Mouse (Mus musculus) naive thymus-derived CD4-positive, alpha-beta T cell, adult 2 months (primary cell): ENCODE data around the gene Fbln2.
"Not testable (repeated sequence)": the region's sequence is repeated elsewhere in the genome, so short reads cannot be mapped to it uniquely, and the experiment has no call there.

Experiments
- DNase-seq: peaks from one replicate; pipeline ENCODE4 v3.0.0-alpha.2; 2011; ENCODE audit warnings: low read depth

Gene Fbln2

DNA sequence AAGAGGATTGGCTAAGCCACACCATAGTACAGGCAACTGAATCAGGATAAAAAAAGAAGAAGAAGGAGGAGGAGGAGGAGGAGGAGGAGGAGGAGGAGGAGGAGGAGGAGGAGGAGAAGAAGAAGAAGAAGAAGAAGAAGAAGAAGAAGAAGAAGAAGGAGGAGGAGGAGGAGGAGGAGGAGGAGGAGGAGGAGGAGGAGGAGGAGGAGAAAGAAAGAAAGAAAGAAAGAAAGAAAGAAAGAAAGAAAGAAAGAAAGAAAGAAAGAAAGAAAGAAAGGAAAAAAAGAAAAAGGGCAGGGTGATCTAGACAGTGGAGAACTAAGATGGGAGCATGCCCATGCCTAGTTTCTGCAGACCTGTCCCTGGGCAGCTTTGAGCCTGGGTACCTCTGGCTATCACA, at the start of gene Fbln2:
Gene Fbln2, plus strand, starts transcription at position 301 of the 400 bp plus-strand sequence.
- not testable (repeated sequence) for DNase-seq

DNA sequence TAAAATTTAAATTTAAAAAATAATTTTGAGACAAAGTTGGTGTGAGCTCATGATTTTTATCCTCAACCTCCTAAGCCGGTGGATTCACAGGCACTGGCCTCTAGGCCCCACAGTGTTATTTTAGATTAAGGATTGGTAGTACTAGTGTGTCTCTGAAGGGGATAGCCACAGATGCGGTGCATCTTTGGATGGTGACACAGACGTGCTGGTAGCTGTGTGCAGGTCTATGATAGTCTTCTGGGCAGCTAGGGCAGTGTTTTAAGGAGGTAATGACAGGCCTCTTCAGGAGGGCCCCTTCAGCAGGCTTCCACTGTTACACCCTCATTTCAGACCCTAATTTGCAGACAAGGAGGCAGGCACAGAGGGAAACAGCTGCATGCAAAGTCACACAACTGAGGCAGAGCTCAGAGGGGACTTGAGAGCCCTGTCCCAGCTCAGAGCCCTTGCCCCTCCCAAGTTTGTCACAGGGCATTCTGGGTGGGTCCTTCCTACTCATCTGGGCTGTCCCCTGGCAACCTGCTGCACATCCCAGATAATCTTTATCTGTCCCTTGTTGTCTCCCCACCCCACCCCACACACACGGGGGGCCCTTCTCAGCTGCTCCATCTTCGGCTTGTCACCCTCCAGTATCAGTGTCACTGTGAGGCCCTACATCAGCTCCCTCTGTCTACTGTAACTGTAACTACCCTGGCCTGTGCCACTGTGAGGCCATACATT, 48.9 kb upstream of the Fbln2 start:
- no peak for DNase-seq

DNA sequence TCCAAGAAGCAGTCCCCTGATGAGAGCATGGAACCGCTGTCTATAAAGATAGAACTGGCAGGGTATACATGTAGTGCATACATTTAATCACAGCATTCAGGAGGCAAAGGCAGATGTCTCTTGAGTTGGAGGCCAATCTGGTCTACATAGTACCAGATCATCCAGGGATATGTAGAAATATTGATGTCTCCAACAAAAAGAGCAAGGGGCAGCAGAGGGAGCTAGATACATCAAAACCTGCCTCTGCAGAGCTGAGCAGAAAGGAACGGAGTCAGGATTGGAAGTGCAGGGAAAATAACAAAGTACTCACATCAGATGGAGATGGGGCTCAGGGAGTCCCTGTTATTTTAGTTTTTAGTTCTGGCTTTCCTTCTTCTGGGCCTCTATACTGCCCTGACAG, 47.7 kb upstream of the Fbln2 start:
- DNase-seq, result no peak

DNA sequence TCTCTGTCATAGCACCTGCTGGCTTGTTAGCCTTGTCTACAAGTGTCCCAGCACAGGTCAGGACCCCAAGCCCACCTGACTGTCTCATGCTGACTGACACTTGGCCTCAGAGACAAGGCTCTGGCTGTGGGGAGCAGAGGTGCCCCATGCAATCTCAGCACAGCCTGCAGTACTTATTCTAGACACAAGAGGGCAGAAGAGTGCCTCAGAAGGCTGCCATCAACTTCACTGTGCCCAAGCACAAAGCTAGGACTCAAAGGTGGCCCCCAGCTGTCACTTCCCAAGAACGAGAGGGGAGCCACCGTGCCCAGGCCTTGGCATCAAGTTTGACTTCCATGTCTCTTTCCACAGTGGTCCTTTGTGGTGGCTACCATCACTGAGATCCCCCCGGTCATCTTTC, 47.0 kb upstream of the Fbln2 start:
- DNase-seq, result peak; percentile 70

DNA sequence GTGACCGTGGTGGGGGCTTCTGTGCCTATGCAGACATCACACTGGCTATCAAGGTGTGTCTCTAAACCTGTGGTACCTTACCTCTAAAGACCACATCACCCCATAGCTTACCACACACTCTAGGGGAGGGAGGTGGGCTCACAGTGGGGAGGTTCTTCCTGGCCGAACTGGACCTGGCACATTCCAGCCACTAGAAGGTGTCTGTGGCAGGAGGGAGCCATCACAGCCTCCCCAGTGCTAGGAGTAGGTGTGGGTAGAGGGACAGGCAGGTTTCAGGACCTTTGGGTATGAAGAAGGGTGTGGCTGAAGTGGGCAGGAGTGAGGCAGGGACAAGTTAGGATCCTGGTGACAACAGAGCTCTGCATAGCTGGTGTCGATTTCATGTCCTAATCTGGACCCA, 44.4 kb upstream of the Fbln2 start:
- DNase-seq, result no peak

DNA sequence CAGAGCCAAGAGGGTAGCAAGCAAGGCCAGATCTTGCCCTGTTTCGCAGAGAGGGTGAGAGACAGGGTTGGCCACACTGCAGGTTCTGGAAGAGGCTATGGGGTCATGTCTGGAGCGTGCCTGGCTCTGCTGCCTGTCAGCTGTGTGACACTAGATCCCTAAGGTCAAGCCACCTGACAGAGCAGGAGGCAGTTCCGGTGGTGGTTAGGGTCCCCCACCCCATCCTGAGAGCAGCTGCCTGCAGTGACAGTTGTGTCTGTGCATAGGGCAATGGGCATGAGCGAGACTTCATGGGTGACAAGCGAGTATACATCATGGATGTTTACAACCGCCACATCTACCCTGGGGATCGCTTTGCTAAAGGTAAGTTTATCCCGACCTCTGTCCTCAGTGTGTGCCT, 43.1 kb upstream of the Fbln2 start:
- no peak for DNase-seq

DNA sequence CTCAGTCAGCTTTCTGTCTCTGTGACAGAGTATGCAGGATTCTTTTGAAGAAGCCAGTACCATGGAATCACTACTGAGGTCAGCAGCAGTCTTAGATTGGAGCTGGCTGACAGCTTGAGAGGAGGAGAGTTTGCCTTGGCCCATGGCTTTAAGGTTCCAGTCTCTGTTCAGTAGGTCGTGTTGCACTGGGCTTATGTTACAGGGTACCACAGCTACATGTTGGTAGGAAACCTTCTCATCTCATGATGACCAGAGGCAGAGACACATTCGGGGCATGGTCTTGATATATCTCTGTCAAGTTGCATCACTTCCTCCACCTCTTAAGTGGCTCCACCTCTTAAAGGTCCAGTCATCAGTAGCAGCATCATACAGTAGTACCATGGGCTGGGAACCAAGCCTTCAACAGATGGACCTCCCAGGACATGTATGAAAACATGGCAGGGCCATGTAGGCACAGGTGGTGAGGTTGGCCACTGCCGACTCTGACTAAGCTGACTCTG, 40.8 kb upstream of the Fbln2 start:
- DNase-seq, result no peak

DNA sequence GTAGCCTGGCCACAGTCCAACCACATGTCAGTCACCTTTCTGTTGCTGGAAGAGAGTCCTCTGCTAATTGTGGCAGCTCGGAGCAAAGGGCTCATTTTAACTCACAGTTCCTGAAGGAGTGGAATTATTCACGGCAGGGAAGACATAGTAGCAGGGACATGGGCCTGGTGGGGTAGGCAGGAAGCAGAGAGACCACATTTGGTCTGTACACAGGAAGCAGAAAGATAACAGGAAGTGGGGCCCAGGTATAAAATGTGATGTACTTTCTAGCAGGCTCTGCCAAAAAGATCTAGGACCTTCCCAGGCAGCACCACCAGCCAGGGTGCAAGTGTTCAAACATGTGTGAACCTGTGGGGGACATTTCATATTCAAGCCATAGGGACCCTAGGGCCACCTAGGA, 39.9 kb upstream of the Fbln2 start:
- DNase-seq, result no peak

DNA sequence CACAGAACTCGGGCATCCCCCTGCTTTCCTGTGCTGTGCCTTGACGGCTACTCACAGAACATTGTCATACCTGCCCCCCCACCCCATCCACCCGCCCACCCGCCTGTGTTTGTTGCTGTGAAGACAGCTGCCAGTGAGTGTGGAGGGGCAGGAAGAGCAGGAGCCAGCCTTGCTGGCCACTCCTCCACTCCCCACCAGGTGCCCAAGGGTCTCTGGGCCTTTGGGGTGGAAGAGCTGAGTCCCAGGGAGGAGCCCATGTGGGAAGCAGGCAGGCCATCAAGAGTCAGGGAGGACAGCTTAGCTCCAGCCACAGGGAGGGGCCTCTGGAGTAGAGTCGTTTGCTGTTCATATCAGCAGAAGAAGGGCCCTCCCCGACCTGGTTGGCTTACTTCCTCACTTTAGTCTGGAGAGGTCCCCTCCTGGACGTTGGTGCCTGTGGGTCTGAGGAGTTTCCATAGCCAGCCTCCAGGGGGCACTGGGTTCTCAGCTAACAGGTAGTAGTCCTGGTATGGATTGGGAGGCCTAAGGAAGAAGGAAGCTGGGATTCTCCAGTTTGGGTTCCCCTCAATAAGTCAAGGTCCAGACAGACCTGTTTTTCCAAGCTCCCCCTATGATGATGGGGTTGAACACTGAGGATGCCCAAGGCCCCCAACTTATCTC, 38.9 kb upstream of the Fbln2 start:
- DNase-seq, result no peak

DNA sequence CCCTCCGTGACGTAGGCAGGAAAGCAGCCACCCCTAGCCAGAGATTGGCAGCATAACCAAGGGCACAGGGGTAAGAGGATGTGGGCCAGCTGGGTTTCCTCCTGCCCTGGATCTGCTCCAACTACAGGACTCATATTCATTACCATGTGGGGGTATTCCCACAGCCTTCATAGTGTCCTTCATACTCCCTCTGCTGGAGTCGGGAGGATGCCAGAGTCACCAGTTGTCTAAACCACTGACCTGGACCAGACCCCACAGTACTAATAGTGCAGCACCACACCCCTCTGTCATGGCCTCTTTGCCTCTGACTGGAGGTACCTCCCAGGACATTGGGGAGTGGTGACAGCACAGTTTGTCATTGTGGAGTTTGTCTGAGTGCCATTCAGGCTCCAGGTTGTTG, 38.0 kb upstream of the Fbln2 start:
- DNase-seq, result no peak

DNA sequence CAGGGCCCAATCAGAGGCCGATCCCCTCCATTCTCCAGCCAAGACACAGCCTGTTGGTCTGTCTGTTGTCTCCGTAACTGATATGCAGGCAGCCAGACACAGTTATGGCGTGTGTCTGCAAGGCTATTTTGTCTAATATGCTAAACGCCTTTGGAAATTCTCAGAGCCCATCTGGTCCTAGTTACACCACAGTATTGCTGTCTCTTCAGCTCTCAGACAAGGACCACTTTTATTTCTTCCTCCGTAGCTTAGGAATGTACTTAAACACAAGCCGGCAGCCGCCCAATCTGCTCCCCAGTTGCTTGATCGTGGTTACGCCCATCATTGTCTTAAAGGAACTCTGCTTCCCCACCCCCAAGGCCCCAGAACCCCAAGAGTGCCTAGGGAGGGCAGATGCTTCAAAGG, 31.5 kb upstream of the Fbln2 start:
- no peak for DNase-seq

DNA sequence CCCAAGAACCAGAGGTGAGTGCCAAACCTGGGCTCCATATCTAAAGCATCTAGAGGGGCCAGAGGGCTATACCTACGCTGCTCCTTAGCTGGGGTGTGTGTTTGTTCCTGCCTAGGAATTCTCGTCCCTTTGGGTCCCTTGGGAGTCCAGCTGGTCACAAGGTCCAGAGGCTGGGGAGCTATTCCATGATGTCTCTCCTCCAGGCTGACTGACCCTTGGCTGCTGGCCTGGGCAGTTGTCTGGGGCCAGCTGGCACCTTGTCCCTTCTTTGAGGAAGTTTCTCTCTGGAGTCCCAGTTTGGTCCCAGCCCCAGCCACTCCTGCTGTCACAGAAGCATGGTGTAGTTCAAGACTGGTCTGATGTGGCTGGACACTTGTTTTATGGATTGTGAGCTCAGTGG, 30.9 kb upstream of the Fbln2 start:
- no peak for DNase-seq

DNA sequence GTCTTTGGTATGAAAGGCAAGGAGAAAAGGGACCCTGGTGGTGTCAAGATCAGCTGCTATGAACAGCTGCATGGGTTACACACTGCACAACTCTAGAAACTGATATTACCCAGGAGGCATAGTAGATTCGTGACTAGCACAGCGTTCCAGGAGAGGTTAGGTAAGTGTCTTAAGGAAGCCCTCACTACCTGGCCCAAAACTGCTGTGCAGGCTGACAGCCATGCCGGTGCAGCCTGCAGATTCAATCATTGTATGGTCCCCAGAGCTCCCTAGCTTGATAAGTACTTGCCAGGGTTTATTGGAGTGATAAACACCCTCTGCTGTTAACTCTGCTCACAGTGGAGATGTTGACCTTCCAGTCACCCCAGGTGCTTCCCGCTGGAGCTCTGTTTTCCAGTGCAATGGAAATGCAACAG, 30.2 kb upstream of the Fbln2 start:
- DNase-seq, result no peak

DNA sequence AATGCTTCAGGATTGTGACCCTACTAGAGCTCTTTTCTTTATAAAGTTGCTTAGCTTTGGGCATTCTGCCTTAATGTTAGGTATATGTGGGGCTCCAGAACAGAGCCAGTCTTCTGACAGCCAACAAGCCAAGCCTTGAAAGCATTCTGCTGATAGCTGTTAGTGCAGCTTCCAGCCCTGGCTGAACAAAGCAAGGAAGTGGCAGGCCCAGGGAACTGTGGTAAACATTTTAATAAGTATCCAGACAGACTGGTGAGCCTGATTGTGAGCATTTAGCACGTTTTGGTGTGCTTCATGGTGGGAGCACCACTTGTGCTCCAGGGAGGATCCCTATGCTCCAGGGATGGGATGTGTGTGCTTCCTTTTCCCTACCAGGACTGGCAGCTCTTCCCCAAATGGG, 29.2 kb upstream of the Fbln2 start:
- DNase-seq, result no peak

DNA sequence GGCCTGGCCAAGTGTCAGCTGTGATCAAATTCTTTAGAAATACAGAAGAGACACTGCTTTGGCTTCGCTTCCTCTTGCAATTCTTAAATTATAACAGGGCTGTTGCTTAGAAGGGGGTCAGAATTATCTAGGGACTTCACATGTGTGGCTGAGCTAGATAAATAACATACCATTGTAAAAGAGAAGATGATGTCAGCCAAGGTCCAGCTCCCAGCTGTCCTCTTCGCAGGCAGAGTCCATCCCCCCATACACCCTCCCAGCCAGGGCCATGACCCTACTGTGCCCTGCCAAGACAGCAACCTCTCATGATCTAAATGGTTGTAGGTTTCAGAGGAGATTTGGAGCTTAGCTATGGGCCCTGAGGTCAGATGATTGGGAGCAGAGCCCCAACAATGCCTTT, 28.3 kb upstream of the Fbln2 start:
- no peak for DNase-seq

DNA sequence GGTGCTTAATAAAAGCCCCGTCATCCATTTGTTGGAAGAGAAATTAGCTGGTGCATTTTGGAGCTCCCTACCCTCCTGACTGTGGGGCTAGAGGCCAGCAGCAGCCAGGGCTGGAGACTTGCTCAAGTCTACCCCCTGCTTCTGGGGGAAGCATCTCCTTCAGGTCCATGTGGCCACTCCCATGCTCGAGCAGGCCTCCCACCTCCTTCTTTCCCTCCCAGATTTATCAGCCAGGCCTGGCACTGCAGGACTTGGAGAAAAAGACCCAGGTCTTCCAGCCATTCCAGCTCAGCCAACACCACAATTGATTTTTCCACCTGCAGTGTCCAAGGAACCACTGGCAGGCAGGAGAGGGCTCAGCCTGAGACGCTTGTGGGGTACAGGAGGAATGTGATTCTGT, 27.5 kb upstream of the Fbln2 start:
- no peak for DNase-seq

DNA sequence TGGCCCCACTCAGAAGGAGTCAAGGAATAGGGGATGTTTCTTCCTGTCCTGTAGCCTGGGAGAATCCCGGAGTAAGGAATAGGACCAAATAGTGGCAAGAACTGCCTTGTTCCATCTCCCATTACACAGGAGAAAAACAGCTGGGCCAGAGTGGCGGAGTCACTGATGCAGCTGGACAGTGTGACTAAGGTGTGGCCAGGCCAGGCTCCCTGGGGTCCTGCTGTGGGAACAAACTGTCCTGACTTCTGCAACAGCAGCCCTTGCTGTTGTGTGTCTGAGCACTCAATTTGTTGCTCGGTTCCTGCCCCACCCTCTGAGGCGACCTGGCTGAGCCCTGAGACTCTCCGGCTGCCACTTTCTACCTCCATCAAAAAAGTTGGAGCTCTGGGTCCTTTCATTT, 26.8 kb upstream of the Fbln2 start:
- DNase-seq, result no peak

DNA sequence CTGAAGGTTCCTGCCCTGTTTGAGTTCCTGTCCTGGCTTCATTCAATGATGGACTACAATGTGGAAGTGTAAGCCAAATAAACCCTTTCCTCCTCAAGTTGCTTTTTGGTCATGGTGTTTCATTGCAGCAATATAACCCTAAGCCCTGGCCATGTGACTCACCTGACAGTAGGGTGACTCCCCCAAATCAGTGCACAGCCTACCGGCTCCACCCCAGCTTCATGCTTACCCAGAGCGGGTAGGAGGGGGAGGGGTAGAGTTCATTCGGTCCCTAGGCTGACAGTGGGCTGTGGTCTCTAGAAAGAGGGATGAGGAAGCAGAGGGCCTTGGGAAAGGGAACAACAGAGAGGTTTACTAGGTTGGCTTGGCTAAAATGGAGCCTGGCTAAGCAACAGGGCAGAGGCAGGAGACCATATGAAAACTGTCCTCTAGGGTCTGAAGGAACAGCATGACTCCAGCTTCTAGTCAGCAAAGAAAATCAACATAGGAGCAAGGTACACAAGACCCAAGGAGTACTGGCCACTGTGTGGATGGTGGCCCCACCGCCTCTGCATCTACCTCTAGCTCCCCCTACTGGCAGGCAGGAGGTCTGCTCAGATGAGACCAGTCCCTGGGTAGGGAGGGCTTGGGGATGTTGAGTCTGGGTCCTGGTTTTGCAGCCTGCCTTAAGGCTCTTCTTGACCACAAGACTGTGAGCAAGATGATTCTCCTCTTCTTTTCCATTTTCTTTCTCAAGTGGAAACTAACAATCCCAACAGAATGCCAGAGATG, 25.9 kb upstream of the Fbln2 start:
- peak; percentile 51 for DNase-seq

DNA sequence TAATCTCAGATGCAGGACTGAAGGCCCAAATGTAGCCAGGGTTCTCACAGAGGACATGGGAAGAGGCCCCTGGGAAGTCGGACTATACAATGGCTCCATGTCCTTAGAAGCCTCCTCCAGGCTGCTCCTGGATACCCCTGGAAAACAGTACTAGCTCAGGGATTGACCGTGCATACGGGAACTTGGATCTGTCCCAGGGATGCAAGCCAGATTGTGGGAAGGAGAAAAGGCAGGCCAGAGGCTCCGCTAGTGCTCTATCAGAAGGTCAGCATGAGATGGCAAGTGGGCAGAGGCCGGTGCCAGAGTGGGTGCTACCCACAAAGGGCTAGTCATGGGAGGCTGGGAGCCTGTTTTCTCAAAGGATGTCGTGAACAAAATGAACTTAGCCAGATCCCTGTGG, 25.3 kb upstream of the Fbln2 start:
- no peak for DNase-seq

DNA sequence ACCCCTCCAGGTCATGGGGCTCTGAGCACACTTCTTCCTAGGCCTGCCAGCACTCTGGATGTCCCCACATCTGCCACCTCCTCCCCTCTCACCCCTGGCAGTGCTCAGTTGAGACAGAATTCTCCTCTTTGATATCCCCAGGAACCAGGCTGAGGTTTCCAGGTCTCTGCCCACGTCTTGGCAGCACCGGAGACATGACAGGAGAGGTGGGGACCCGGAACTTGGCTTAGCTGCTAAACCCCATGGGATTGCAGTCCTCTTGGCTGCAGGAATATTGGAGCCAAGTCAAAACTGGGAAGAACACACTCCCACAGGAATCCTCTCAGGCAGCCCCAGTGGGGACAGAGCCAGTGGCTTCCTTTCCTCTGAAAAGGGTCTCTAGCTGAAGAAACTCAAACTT, 24.4 kb upstream of the Fbln2 start:
- no peak for DNase-seq

DNA sequence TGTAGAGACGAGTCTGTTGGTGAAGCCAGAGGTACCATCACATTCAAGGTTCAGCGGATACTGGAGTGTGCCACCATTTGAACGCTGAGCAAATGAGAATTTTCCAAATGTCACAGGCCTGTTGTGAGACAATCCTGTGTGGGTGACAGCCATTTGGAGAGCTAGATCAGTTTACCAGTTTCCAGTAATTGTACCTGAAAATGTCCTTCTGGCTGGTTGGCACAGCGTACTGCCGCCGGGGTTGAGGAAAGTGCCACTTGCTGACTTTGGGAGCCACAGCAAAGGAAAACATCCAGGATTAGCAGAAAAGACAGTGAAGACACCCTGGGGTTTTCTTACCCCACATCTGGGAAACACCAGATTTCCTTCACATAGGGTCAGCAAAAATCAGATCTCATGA, 22.3 kb upstream of the Fbln2 start:
- no peak for DNase-seq

DNA sequence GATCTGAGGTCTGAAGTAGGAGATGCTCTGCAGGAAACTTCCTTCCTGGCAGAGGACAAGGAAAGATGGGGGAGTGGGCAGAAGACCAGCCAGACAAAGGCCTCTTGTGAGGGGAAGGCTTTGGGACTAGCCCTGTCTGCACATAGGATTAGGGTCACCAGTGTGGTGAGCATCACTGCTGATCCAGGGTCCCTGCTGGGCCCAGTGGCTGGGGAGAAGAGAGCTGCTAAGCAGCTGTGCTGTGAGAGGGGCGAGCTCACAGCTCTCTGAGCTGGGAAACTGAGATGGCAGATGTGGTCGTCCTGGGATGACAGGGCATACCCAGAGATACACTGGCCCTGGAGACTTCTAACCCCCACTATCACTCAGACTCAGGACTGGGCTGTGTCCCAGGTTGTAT, 20.8 kb upstream of the Fbln2 start:
- DNase-seq, result no peak

DNA sequence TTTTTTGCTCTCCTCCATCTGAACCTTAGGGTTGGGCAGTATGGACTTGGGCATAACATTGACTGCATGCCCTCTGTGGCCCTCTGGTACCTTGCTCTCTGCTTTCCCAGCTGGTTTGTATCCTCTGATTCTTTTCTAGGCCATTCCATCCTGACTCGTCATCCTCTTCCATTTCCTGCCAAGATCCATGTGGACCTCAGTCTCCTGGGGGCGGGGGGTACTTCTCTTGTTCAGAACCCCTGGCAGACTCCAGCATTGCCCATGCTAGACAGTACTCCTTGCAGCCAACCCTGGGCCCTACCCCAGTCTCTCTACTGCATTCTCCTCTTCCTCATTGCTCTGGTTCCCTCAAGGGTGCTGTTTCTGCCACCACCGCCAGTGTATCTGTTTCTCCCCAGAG, 19.8 kb upstream of the Fbln2 start:
- no peak for DNase-seq
